Mouse (Mus musculus) stomach, postnatal 0 days (tissue): Measurements from ENCODE around the gene Ptpn14. TPM values are rescaled to one million over a fixed set of nuclear protein-coding genes. Genes with fewer than 3 reads are reported as not detected.

Source experiments
- ATAC-seq: fragments of 200-750 bp; cut with Nextera tagmentation; 2 replicates; pipeline ENCODE4 v1.8.0; 2017; ENCODE audit not compliant: low FRiP score, low TSS enrichment
- DNase-seq: peaks from one replicate; pipeline ENCODE4 v3.0.0-alpha.2; 2016; ENCODE audit warnings: low spot score
- H3K27ac ChIP-seq: fragments of 300-500 bp; sonication (generic); replicated peaks from 2 replicates; pipeline ENCODE4 v1.5.1; 2014; ENCODE audit warnings: mild to moderate bottlenecking, control low read depth
- H3K27me3 ChIP-seq: fragments of 300-500 bp; sonication (generic); 2 replicates; pipeline ENCODE4 v1.6.1; 2014; ENCODE audit warnings: low read length; ENCODE audit not compliant: control insufficient read depth, insufficient read depth
- H3K36me3 ChIP-seq: fragments of 300-500 bp; sonication (generic); 2 replicates; pipeline ENCODE4 v1.6.1; 2014; ENCODE audit warnings: low read length, mixed read lengths; ENCODE audit not compliant: control insufficient read depth, insufficient read depth
- H3K4me1 ChIP-seq: fragments of 300-500 bp; sonication (generic); replicated peaks from 2 replicates; pipeline ENCODE4 v1.6.1; 2014; ENCODE audit warnings: antibody characterized with exemption; ENCODE audit not compliant: control insufficient read depth, insufficient read depth
- H3K4me2 ChIP-seq: fragments of 300-500 bp; sonication (generic); replicated peaks from 2 replicates; pipeline ENCODE4 v1.6.1; 2014; ENCODE audit warnings: low read depth, mild to moderate bottlenecking, control low read depth, moderate library complexity
- H3K4me3 ChIP-seq: fragments of 300-500 bp; sonication (generic); 2 replicates; pipeline ENCODE4 v1.5.1; 2014; ENCODE audit warnings: low read depth, low read length, control low read depth
- H3K9ac ChIP-seq: fragments of 300-500 bp; sonication (generic); 2 replicates; pipeline ENCODE4 v1.6.1; 2014; ENCODE audit warnings: mild to moderate bottlenecking, low read length, control low read depth, mixed read lengths
- H3K9me3 ChIP-seq: fragments of 300-500 bp; sonication (generic); 2 replicates; pipeline ENCODE4 v1.6.1; 2016; ENCODE audit warnings: low read length; ENCODE audit not compliant: control insufficient read depth
- CTCF ChIP-seq: IDR thresholded peaks from 2 replicates; pipeline ENCODE4 v1.5.1; 2016; ENCODE audit warnings: antibody characterized with exemption, low read depth, mild to moderate bottlenecking, moderate library complexity
- EP300 ChIP-seq: optimal IDR thresholded peaks from 2 replicates; pipeline ENCODE3; 2016; ENCODE audit warnings: antibody characterized with exemption
- WGBS: fragments of 180-500 bp; shearing (Covaris S2); extraction: QIAGEN DNeasy Blood & Tissue Kit; methylation state at CpG from one replicate; pipeline ENCODE4 v1.1.7; 2014; 5-methylcytosine and 5-hydroxymethylcytosine counted together
- polyA plus RNA-seq: library from polyadenylated mRNA; unstranded; fragments of >200 nt; fragmentation: Nextera tagmentation; extraction: Ambion mirVana; gene quantifications from 2 replicates; pipeline ENCODE4 v1.2.1, GENCODE M21; 2015

Ptpn14 gene
- polyA plus RNA-seq, 1 experiment from 2014 or later = 4.5 TPM

GRCm38 (mm10) chr1:189752245-189752644 is 24.2 kb downstream of the Ptpn14 start:
- no peak overlapping the region for H3K4me2 ChIP-seq
- 76% methylated on average over 6 of the region's 6 CpGs for WGBS
- ATAC-seq (no peak), DNase-seq (no peak)
- H3K4me3 ChIP-seq = no peak overlapping the region
- no peak overlapping the region for H3K9ac ChIP-seq
- H3K4me1 ChIP-seq = peaks cover 8% of the 10 kb centered on the region
- H3K36me3 ChIP-seq = no peaks in the 10 kb centered on the region
- H3K27me3 ChIP-seq = no peaks in the 10 kb centered on the region
- TF ChIP-seq EP300 (no peak), CTCF (no peak)
- H3K27ac ChIP-seq = no peak overlapping the region
- H3K9me3 ChIP-seq = no peaks in the 10 kb centered on the region

GRCm38 (mm10) chr1:189755072-189755471 is 27.0 kb downstream of the Ptpn14 start:
- Histone ChIP-seq H3K4me2 (no peak overlapping the region), H3K9me3 (no peaks in the 10 kb centered on the region), H3K4me3 (no peak overlapping the region), H3K9ac (no peak overlapping the region), H3K27ac (peak overlapping the region; percentile 49; the same call in 1 of the 2 replicates), H3K27me3 (no peaks in the 10 kb centered on the region), H3K4me1 (peaks cover 10% of the 10 kb centered on the region), H3K36me3 (no peaks in the 10 kb centered on the region)
- WGBS = 58% methylated on average over 8 of the region's 8 CpGs
- no peak for ATAC-seq
- no peak for TF ChIP-seq EP300
- no peak for TF ChIP-seq CTCF
- DNase-seq = no peak

GRCm38 (mm10) chr1:189756306-189757053 is 28.4 kb downstream of the Ptpn14 start:
- Histone ChIP-seq H3K36me3 (no peaks in the 10 kb centered on the region), H3K4me2 (peak overlapping the region; percentile 6; the same call in 1 of the 2 replicates), H3K4me1 (peaks cover 10% of the 10 kb centered on the region), H3K27ac (peak overlapping the region; percentile 61), H3K4me3 (no peak overlapping the region), H3K9ac (no peak overlapping the region), H3K27me3 (no peaks in the 10 kb centered on the region), H3K9me3 (no peaks in the 10 kb centered on the region)
- DNase-seq = no peak
- no peak for TF ChIP-seq CTCF
- no peak for TF ChIP-seq EP300
- ATAC-seq = peak; percentile 29; the same call in 1 of the 2 replicates
- 23% methylated on average over 19 of the region's 19 CpGs for WGBS

- Histone ChIP-seq H3K27ac (0 out of 2 replicates have a peak overlapping the region, but pooled peaks have one; percentile 1), H3K27me3 (no peaks in the 10 kb centered on the region), H3K4me2 (0 out of 2 replicates have a peak overlapping the region, but pooled peaks have one; percentile 6), H3K9me3 (no peaks in the 10 kb centered on the region), H3K36me3 (no peaks in the 10 kb centered on the region), H3K9ac (no peak overlapping the region), H3K4me3 (no peak overlapping the region), H3K4me1 (peaks cover 10% of the 10 kb centered on the region)
- TF ChIP-seq CTCF (no peak), EP300 (no peak)
- no peak for DNase-seq
- WGBS = 46% methylated on average over 7 of the region's 7 CpGs
- ATAC-seq = no peak
Observed at GRCm38 (mm10) chr1:189757054-189757408, 29.0 kb downstream of the Ptpn14 start.

- DNase-seq (peak; percentile 87), ATAC-seq (peak; percentile 94)
- no peak overlapping the region for H3K4me3 ChIP-seq
- WGBS = 14% methylated on average over 6 of the region's 6 CpGs
- H3K4me1 ChIP-seq = peaks cover 5% of the 10 kb centered on the region
- H3K9ac ChIP-seq = no peak overlapping the region
- no peaks in the 10 kb centered on the region for H3K36me3 ChIP-seq
- no peaks in the 10 kb centered on the region for H3K27me3 ChIP-seq
- H3K4me2 ChIP-seq = no peak overlapping the region
- peak overlapping the region; percentile 40 for H3K27ac ChIP-seq
- no peaks in the 10 kb centered on the region for H3K9me3 ChIP-seq
- TF ChIP-seq CTCF = 0 out of 2 replicates have a peak, but pooled peaks have one; percentile 2
- TF ChIP-seq EP300 = no peak
Observed at GRCm38 (mm10) chr1:189761581-189762021, 33.5 kb downstream of the Ptpn14 start.

- Histone ChIP-seq H3K27me3 (no peaks in the 10 kb centered on the region), H3K4me1 (0 out of 2 replicates have a peak, but pooled peaks cover 3% of the 10 kb centered on the region), H3K27ac (no peak overlapping the region; the same call in 1 of the 2 replicates), H3K36me3 (no peaks in the 10 kb centered on the region), H3K9ac (no peak overlapping the region), H3K4me3 (no peak overlapping the region), H3K4me2 (no peak overlapping the region), H3K9me3 (no peaks in the 10 kb centered on the region)
- ATAC-seq (no peak), DNase-seq (peak; percentile 43)
- TF ChIP-seq CTCF (peak; percentile 26; the same call in 1 of the 2 replicates), EP300 (no peak)
- whole genome bisulfite sequencing = 35% methylated on average over 5 of the region's 5 CpGs
Observed at GRCm38 (mm10) chr1:189764258-189764657, 36.2 kb downstream of the Ptpn14 start.
